Mouse (Mus musculus) hindbrain, embryonic 13.5 days (tissue): ENCODE measurements around the gene Atxn10. TPM values are rescaled to one million over a fixed set of nuclear protein-coding genes. Genes with fewer than 3 reads are reported as not detected.

Experiments
- ATAC-seq: fragments of 200-750 bp; cut with Nextera tagmentation; 2 replicates; pipeline ENCODE4 v1.8.0; 2017; ENCODE audit warnings: moderate TSS enrichment; ENCODE audit not compliant: low FRiP score
- H3K27ac ChIP-seq: fragments of 300-500 bp; sonication (generic); 2 replicates; pipeline ENCODE4 v1.5.1; 2015; ENCODE audit warnings: inconsistent platforms, mild to moderate bottlenecking, moderate library complexity
- H3K27me3 ChIP-seq: fragments of 300-500 bp; sonication (generic); 2 replicates; pipeline ENCODE4 v1.6.1; 2015; ENCODE audit warnings: mild to moderate bottlenecking, inconsistent platforms
- H3K36me3 ChIP-seq: fragments of 300-500 bp; sonication (generic); 2 replicates; pipeline ENCODE4 v1.6.1; 2015; ENCODE audit warnings: mild to moderate bottlenecking, inconsistent platforms
- H3K4me1 ChIP-seq: fragments of 300-500 bp; sonication (generic); replicated peaks from 2 replicates; pipeline ENCODE4 v1.6.1; 2015; ENCODE audit warnings: inconsistent platforms
- H3K4me2 ChIP-seq: fragments of 300-500 bp; sonication (generic); 2 replicates; pipeline ENCODE4 v1.6.1; 2015; ENCODE audit warnings: inconsistent platforms, mild to moderate bottlenecking, moderate library complexity
- H3K4me3 ChIP-seq: fragments of 300-500 bp; sonication (generic); 2 replicates; pipeline ENCODE4 v1.5.1; 2015; ENCODE audit warnings: mild to moderate bottlenecking, inconsistent platforms
- H3K9ac ChIP-seq: fragments of 300-500 bp; sonication (generic); 2 replicates; pipeline ENCODE4 v1.6.1; 2015; ENCODE audit warnings: mild to moderate bottlenecking, inconsistent platforms
- H3K9me3 ChIP-seq: fragments of 300-500 bp; sonication (generic); 2 replicates; pipeline ENCODE4 v1.6.1; 2016; ENCODE audit warnings: inconsistent platforms
- WGBS: fragments of 180-500 bp; shearing (Covaris S2); methylation state at CpG from one replicate; pipeline ENCODE4 v1.1.7; 2015; 5-methylcytosine and 5-hydroxymethylcytosine counted together
- polyA plus RNA-seq: library from polyadenylated mRNA; unstranded; fragments of >200 nt; fragmentation: Nextera tagmentation; extraction: Ambion mirVana; gene quantifications from 2 replicates; pipeline ENCODE4 v1.2.1, GENCODE M21; 2015

Atxn10 gene
- polyA plus RNA-seq, 1 experiment from 2014 or later: 515 TPM

GRCm38 (mm10) chr15:85373125-85373524 lies 37.1 kb downstream of the Atxn10 start:
- ATAC-seq: no peak
- Histone ChIP-seq H3K36me3 (peaks cover 26% of the 10 kb centered on the region), H3K27ac (no peak overlapping the region), H3K9me3 (no peaks in the 10 kb centered on the region), H3K4me3 (no peak overlapping the region), H3K4me1 (no peaks in the 10 kb centered on the region), H3K4me2 (no peak overlapping the region), H3K27me3 (no peaks in the 10 kb centered on the region), H3K9ac (no peak overlapping the region)

- H3K9me3 ChIP-seq: no peaks in the 10 kb centered on the region
- WGBS: 87% methylated on average over 9 of the region's 9 CpGs
These were observed 47.4 kb downstream of the Atxn10 start for GRCm38 (mm10) chr15:85383477-85383876.

GRCm38 (mm10) chr15:85388696-85389095 lies 52.7 kb downstream of the Atxn10 start:
- Histone ChIP-seq H3K4me2 (no peak overlapping the region), H3K4me1 (peaks cover 6% of the 10 kb centered on the region; the same call in 1 of the 2 replicates), H3K9ac (no peak overlapping the region), H3K9me3 (no peaks in the 10 kb centered on the region), H3K27me3 (no peaks in the 10 kb centered on the region), H3K27ac (no peak overlapping the region), H3K4me3 (no peak overlapping the region), H3K36me3 (peaks cover 40% of the 10 kb centered on the region)
- 78% methylated on average over 3 of the region's 3 CpGs for WGBS
- ATAC-seq: no peak

More at GRCm38 (mm10) chr15:85383477-85383876, 47.4 kb downstream of the Atxn10 start:
- H3K4me2 ChIP-seq: no peak overlapping the region
- H3K36me3 ChIP-seq: peaks cover 45% of the 10 kb centered on the region
- ATAC-seq: no peak
- H3K27me3 ChIP-seq: no peaks in the 10 kb centered on the region
- peaks cover 4% of the 10 kb centered on the region; the same call in 1 of the 2 replicates for H3K4me1 ChIP-seq
- no peak overlapping the region for H3K4me3 ChIP-seq
- H3K27ac ChIP-seq: no peak overlapping the region
- no peak overlapping the region for H3K9ac ChIP-seq

DNA sequence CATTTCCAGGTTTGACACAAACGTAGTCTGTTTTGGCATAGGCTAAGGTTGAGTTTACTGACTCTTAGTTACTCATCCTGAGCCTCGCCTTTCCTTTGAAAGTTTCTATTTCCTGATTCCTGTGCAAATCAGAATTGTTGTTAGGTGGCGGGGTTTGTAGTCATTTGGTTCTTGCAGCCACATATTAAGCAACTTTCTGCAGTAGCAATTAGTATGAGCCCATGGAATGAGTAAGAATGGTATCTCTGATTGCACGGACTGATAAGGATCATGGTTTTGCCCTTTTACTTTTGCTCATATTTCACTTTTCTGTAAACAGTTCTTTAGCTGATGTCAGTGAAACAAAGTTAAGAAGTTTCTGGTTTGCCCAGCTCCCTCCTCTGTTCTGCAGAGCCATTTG lies 53.9 kb downstream of the Atxn10 start:
- H3K27ac ChIP-seq: no peak overlapping the region
- H3K4me1 ChIP-seq: peaks cover 6% of the 10 kb centered on the region; the same call in 1 of the 2 replicates
- no peaks in the 10 kb centered on the region for H3K27me3 ChIP-seq
- peaks cover 32% of the 10 kb centered on the region for H3K36me3 ChIP-seq
- no peak overlapping the region for H3K4me2 ChIP-seq
- WGBS: 94% methylated on average over 4 of the region's 4 CpGs
- no peaks in the 10 kb centered on the region for H3K9me3 ChIP-seq
- ATAC-seq: no peak
- no peak overlapping the region for H3K9ac ChIP-seq
- no peak overlapping the region for H3K4me3 ChIP-seq

DNA sequence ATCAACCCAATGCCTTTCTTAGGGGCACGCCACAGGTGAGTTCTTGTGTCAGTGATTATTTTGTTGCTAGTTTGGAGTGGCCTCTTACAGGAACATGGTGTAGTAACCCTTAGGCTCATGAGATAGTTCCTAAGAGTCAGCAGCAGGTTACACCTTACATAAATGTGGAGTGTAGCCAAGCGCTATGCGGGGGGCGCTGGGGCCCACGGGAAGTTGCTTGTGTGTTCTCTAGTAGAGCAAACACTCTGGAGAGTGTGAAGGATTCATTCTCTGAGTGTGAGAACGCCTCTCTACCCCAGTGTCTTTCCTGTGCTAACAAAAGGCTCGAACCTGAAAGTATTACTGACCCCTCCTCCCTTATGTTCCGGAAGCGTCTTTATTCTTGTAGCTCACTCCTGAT lies 59.3 kb downstream of the Atxn10 start:
- no peaks in the 10 kb centered on the region for H3K27me3 ChIP-seq
- no peaks in the 10 kb centered on the region for H3K9me3 ChIP-seq
- H3K4me2 ChIP-seq: no peak overlapping the region
- no peak overlapping the region for H3K4me3 ChIP-seq
- no peak overlapping the region for H3K9ac ChIP-seq
- no peak overlapping the region for H3K27ac ChIP-seq
- H3K4me1 ChIP-seq: peaks cover 5% of the 10 kb centered on the region; the same call in 1 of the 2 replicates
- 94% methylated on average over 9 of the region's 9 CpGs for WGBS
- no peak for ATAC-seq
- H3K36me3 ChIP-seq: peaks cover 46% of the 10 kb centered on the region

DNA sequence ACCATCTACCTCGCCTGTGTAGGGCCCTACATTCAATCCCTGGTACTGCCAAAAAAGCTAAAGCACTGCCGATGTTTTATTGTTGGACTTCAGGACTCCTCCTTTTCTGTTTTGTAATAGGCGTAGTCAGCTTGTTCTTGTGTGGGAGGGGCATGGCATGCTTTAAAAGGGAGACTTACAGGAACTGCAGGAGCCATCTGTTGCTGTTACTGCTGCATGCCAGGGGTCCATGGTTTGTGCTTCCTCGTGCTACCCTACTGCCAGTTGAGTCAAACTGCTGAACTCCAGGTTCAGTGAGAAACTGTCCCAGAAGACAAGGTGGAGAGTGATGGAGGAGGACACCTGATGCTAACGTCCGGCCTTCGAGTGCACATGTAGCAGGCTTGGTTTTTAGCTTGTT lies 65.9 kb downstream of the Atxn10 start:
- ATAC-seq: no peak
- no peaks in the 10 kb centered on the region for H3K27me3 ChIP-seq
- H3K4me2 ChIP-seq: no peak overlapping the region
- no peak overlapping the region for H3K4me3 ChIP-seq
- H3K36me3 ChIP-seq: peaks cover 12% of the 10 kb centered on the region
- H3K9me3 ChIP-seq: no peaks in the 10 kb centered on the region
- H3K27ac ChIP-seq: peak overlapping the region; percentile 90
- H3K9ac ChIP-seq: no peak overlapping the region
- H3K4me1 ChIP-seq: peaks cover 33% of the 10 kb centered on the region
- 61% methylated on average over 7 of the region's 7 CpGs for WGBS

- Histone ChIP-seq H3K9ac (no peak overlapping the region), H3K36me3 (peaks cover 9% of the 10 kb centered on the region), H3K4me1 (peaks cover 43% of the 10 kb centered on the region), H3K4me3 (no peak overlapping the region), H3K9me3 (no peaks in the 10 kb centered on the region), H3K27ac (peak overlapping the region; percentile 90), H3K4me2 (no peak overlapping the region), H3K27me3 (no peaks in the 10 kb centered on the region)
- 51% methylated on average over 4 of the region's 4 CpGs for WGBS
- ATAC-seq: peak; percentile 86
These were observed 67.2 kb downstream of the Atxn10 start for GRCm38 (mm10) chr15:85403256-85403731.

- H3K36me3 ChIP-seq: peaks cover 9% of the 10 kb centered on the region
- WGBS: 77% methylated on average over 4 of the region's 4 CpGs
- H3K9me3 ChIP-seq: no peaks in the 10 kb centered on the region
- peak overlapping the region; percentile 30 for H3K27ac ChIP-seq
- no peak overlapping the region for H3K4me3 ChIP-seq
- ATAC-seq: no peak
- H3K9ac ChIP-seq: no peak overlapping the region
- peaks cover 49% of the 10 kb centered on the region for H3K4me1 ChIP-seq
- H3K27me3 ChIP-seq: no peaks in the 10 kb centered on the region
- no peak overlapping the region for H3K4me2 ChIP-seq
These were observed 68.7 kb downstream of the Atxn10 start for GRCm38 (mm10) chr15:85404739-85405138.

DNA sequence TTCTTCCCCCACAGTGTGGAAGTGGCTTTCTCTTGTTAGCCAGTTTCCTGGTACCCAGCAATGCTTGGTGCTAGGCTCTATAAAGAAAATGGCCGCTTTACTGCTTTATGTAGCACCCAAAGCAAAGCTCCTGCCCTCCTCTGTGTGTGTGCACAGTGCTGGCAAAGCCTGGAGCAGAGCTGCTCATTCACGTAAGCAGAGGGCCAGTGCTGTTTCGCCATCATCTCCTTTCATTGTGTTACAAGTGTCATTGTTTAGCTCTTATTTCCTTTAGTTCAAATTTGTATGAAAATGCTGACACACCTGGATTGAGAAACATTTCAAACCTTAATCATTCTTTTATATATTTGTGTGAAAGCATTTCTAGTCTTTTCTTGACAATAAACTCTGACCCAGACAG lies 69.5 kb downstream of the Atxn10 start:
- Histone ChIP-seq H3K36me3 (peaks cover 3% of the 10 kb centered on the region), H3K4me3 (no peak overlapping the region), H3K9me3 (no peaks in the 10 kb centered on the region), H3K27me3 (no peaks in the 10 kb centered on the region), H3K4me2 (no peak overlapping the region), H3K9ac (no peak overlapping the region), H3K4me1 (peaks cover 49% of the 10 kb centered on the region), H3K27ac (no peak overlapping the region; the same call in 1 of the 2 replicates)
- 87% methylated on average over 3 of the region's 3 CpGs for WGBS
- ATAC-seq: no peak

DNA sequence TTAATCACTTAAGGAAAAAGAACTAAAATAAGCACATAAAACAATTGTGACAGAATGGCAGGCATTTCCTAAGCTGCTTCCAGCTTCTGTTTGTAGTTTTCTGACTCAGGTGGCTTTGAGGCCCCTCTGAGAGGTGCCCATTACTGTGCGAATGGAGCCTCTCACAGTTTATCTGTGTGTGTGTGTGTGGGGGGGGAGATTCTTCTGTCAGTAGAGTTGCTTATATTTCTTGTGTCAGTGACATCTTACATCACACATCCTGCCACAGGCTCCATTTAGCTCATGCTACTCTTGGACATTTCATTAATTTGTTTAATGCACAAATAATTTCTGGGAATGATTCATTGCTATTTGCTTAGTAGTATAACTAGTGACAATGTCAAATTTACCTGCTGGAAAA lies 70.8 kb downstream of the Atxn10 start:
- 0 out of 2 replicates have a peak, but pooled peaks cover 2% of the 10 kb centered on the region for H3K36me3 ChIP-seq
- no peaks in the 10 kb centered on the region for H3K9me3 ChIP-seq
- no peak overlapping the region for H3K4me2 ChIP-seq
- H3K4me3 ChIP-seq: no peak overlapping the region
- H3K4me1 ChIP-seq: peaks cover 44% of the 10 kb centered on the region
- no peak for ATAC-seq
- no peaks in the 10 kb centered on the region for H3K27me3 ChIP-seq
- no peak overlapping the region for H3K9ac ChIP-seq
- no peak overlapping the region for H3K27ac ChIP-seq
- WGBS: 71% methylated on average over 1 of the region's 1 CpGs

- ATAC-seq: no peak
- 81% methylated on average over 3 of the region's 3 CpGs for WGBS
- H3K9ac ChIP-seq: no peak overlapping the region
- peaks cover 39% of the 10 kb centered on the region for H3K4me1 ChIP-seq
- H3K9me3 ChIP-seq: no peaks in the 10 kb centered on the region
- H3K27ac ChIP-seq: no peak overlapping the region
- H3K4me2 ChIP-seq: no peak overlapping the region
- 0 out of 2 replicates have a peak, but pooled peaks cover 2% of the 10 kb centered on the region for H3K36me3 ChIP-seq
- H3K4me3 ChIP-seq: no peak overlapping the region
- H3K27me3 ChIP-seq: no peaks in the 10 kb centered on the region
These were observed 71.3 kb downstream of the Atxn10 start for GRCm38 (mm10) chr15:85407342-85407741.

DNA sequence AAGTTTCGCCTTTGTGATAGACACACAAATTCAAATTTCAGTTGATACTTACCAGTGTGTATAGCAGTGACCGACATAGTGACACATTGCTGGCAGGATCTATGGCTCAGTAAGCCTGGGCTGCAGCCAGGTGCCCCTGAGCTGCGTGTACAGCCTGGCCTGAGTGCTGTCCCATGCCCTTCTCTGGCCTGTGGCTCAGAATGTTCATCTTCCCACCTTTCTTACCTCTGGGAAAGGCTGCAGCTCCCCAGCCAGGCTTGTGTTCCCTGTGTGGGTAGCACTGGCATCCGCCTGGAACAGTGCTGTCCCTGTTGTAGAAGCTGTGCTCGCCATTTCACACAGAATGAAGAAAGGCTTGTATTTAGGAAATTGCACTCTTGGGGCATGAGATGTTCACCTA lies 72.7 kb downstream of the Atxn10 start:
- no peaks in the 10 kb centered on the region for H3K27me3 ChIP-seq
- H3K27ac ChIP-seq: peak overlapping the region; percentile 67
- ATAC-seq: no peak
- no peak overlapping the region for H3K4me3 ChIP-seq
- no peaks in the 10 kb centered on the region for H3K9me3 ChIP-seq
- no peak overlapping the region for H3K9ac ChIP-seq
- H3K36me3 ChIP-seq: 0 out of 2 replicates have a peak, but pooled peaks cover 2% of the 10 kb centered on the region
- H3K4me1 ChIP-seq: peaks cover 30% of the 10 kb centered on the region
- 88% methylated on average over 5 of the region's 5 CpGs for WGBS
- H3K4me2 ChIP-seq: no peak overlapping the region

- Histone ChIP-seq H3K27ac (peak overlapping the region; percentile 23; the same call in 1 of the 2 replicates), H3K36me3 (0 out of 2 replicates have a peak, but pooled peaks cover 2% of the 10 kb centered on the region), H3K9me3 (no peaks in the 10 kb centered on the region), H3K9ac (no peak overlapping the region), H3K4me1 (peaks cover 29% of the 10 kb centered on the region), H3K4me3 (no peak overlapping the region), H3K27me3 (no peaks in the 10 kb centered on the region), H3K4me2 (no peak overlapping the region)
- no peak for ATAC-seq
- WGBS: 79% methylated on average over 8 of the region's 8 CpGs
These were observed 73.3 kb downstream of the Atxn10 start for GRCm38 (mm10) chr15:85409245-85409783.
